Mouse (Mus musculus): ENCODE measurements at regions not wholly inside any gene's neighbourhood (a gene's known extent, or its start where the extent isn't known, plus 50 kb on each side); places are given as distances from the start of the nearest gene placed in this dataset.

GRCm38 (mm10) chr5:133569096-133569495, 530.4 kb upstream of the Castor2 start:
- Histone ChIP-seq H3K4me3 (no peak overlapping the region), H3K9me3 (no peaks in the 10 kb centered on the region), H3K27me3 (no peaks in the 10 kb centered on the region), H3K4me2 (no peak overlapping the region), H3K36me3 (no peaks in the 10 kb centered on the region), H3K4me1 (replicated peaks) (peaks cover 16% of the 10 kb centered on the region), H3K27ac (no peak overlapping the region), H3K9ac (no peak overlapping the region)
- WGBS, result 93% methylated on average over 2 of the region's 2 CpGs
- ATAC-seq (ENCODE audit: low FRiP score), result no peak

GRCm38 (mm10) chr5:133566506-133566905, 533.0 kb upstream of the Castor2 start:
- 79% methylated on average over 4 of the region's 4 CpGs for WGBS

GRCm38 (mm10) chr5:133550657-133551056, 548.9 kb upstream of the Castor2 start:
- 90% methylated on average over 7 of the region's 7 CpGs for WGBS
- H3K4me2 ChIP-seq, result no peak overlapping the region
- no peak overlapping the region for H3K9ac ChIP-seq
- ATAC-seq (ENCODE audit: low FRiP score), result no peak
- H3K4me3 ChIP-seq, result no peak overlapping the region
- H3K36me3 ChIP-seq, result no peaks in the 10 kb centered on the region
- no peaks in the 10 kb centered on the region for H3K27me3 ChIP-seq
- H3K4me1 ChIP-seq (replicated peaks), result no peaks in the 10 kb centered on the region
- H3K27ac ChIP-seq, result no peak overlapping the region
- H3K9me3 ChIP-seq, result no peaks in the 10 kb centered on the region

More at GRCm38 (mm10) chr5:133566506-133566905, 533.0 kb upstream of the Castor2 start:
- H3K4me3 ChIP-seq, result no peak overlapping the region
- no peak overlapping the region for H3K27ac ChIP-seq
- ATAC-seq (ENCODE audit: low FRiP score), result no peak
- H3K9ac ChIP-seq, result no peak overlapping the region
- H3K9me3 ChIP-seq, result no peaks in the 10 kb centered on the region
- H3K27me3 ChIP-seq, result no peaks in the 10 kb centered on the region
- H3K4me2 ChIP-seq, result no peak overlapping the region
- H3K36me3 ChIP-seq, result no peaks in the 10 kb centered on the region
- H3K4me1 ChIP-seq (replicated peaks), result peaks cover 16% of the 10 kb centered on the region

GRCm38 (mm10) chr5:133542217-133542616, 557.3 kb upstream of the Castor2 start:
- H3K4me2 ChIP-seq, result no peak overlapping the region
- peaks cover 9% of the 10 kb centered on the region; the same call in 1 of the 2 replicates for H3K9me3 ChIP-seq
- no peak overlapping the region for H3K4me3 ChIP-seq
- H3K36me3 ChIP-seq, result no peaks in the 10 kb centered on the region
- no peak overlapping the region for H3K9ac ChIP-seq
- ATAC-seq (ENCODE audit: low FRiP score), result no peak
- no peaks in the 10 kb centered on the region for H3K27me3 ChIP-seq
- no peak overlapping the region for H3K27ac ChIP-seq
- no peaks in the 10 kb centered on the region for H3K4me1 ChIP-seq (replicated peaks)

- Histone ChIP-seq H3K36me3 (no peaks in the 10 kb centered on the region), H3K4me3 (no peak overlapping the region), H3K4me2 (no peak overlapping the region), H3K9me3 (no peaks in the 10 kb centered on the region), H3K4me1 (replicated peaks) (no peaks in the 10 kb centered on the region), H3K9ac (no peak overlapping the region), H3K27ac (no peak overlapping the region), H3K27me3 (no peaks in the 10 kb centered on the region)
- no peak for ATAC-seq (ENCODE audit: low FRiP score)
These were observed 566.8 kb upstream of the Castor2 start for GRCm38 (mm10) chr5:133532678-133533077.

- H3K4me2 ChIP-seq, result no peak overlapping the region
- ATAC-seq (ENCODE audit: low FRiP score), result no peak
- H3K4me3 ChIP-seq, result no peak overlapping the region
- H3K4me1 ChIP-seq (replicated peaks), result no peaks in the 10 kb centered on the region
- H3K9me3 ChIP-seq, result no peaks in the 10 kb centered on the region
- 53% methylated on average over 2 of the region's 2 CpGs for WGBS
- no peaks in the 10 kb centered on the region for H3K36me3 ChIP-seq
- no peak overlapping the region for H3K9ac ChIP-seq
- no peaks in the 10 kb centered on the region for H3K27me3 ChIP-seq
- H3K27ac ChIP-seq, result no peak overlapping the region
These were observed 593.9 kb upstream of the Castor2 start for GRCm38 (mm10) chr5:133505661-133506060.

- ATAC-seq (ENCODE audit: low FRiP score), result no peak
- no peak overlapping the region for H3K27ac ChIP-seq
- no peak overlapping the region for H3K4me3 ChIP-seq
- H3K27me3 ChIP-seq, result no peaks in the 10 kb centered on the region
- H3K9ac ChIP-seq, result no peak overlapping the region
- no peak overlapping the region for H3K4me2 ChIP-seq
- peaks cover 10% of the 10 kb centered on the region; the same call in 1 of the 2 replicates for H3K4me1 ChIP-seq (replicated peaks)
- no peaks in the 10 kb centered on the region for H3K36me3 ChIP-seq
- H3K9me3 ChIP-seq, result no peaks in the 10 kb centered on the region
- WGBS, result 43% methylated on average over 5 of the region's 5 CpGs
These were observed 611.7 kb upstream of the Castor2 start for GRCm38 (mm10) chr5:133487806-133488290.

- no peak overlapping the region for H3K9ac ChIP-seq
- no peaks in the 10 kb centered on the region for H3K36me3 ChIP-seq
- peaks cover 6% of the 10 kb centered on the region; the same call in 1 of the 2 replicates for H3K4me1 ChIP-seq (replicated peaks)
- no peak for ATAC-seq (ENCODE audit: low FRiP score)
- no peaks in the 10 kb centered on the region for H3K27me3 ChIP-seq
- H3K4me3 ChIP-seq, result no peak overlapping the region
- H3K9me3 ChIP-seq, result no peaks in the 10 kb centered on the region
- WGBS, result 42% methylated on average over 14 of the region's 14 CpGs
- H3K4me2 ChIP-seq, result no peak overlapping the region
- no peak overlapping the region for H3K27ac ChIP-seq
These were observed 617.0 kb upstream of the Castor2 start for GRCm38 (mm10) chr5:133482291-133483086.

- WGBS, result 80% methylated on average over 6 of the region's 6 CpGs
- H3K4me1 ChIP-seq (replicated peaks), result peaks cover 6% of the 10 kb centered on the region; the same call in 1 of the 2 replicates
These were observed 620.3 kb upstream of the Castor2 start for GRCm38 (mm10) chr5:133479205-133479604.

GRCm38 (mm10) chr5:133453349-133454049, 646.0 kb upstream of the Castor2 start:
- no peak overlapping the region for H3K9ac ChIP-seq
- no peaks in the 10 kb centered on the region for H3K27me3 ChIP-seq
- ATAC-seq (ENCODE audit: low FRiP score), result peak; percentile 86
- H3K4me3 ChIP-seq, result no peak overlapping the region
- H3K27ac ChIP-seq, result peak overlapping the region; percentile 53
- H3K9me3 ChIP-seq, result no peaks in the 10 kb centered on the region
- H3K36me3 ChIP-seq, result no peaks in the 10 kb centered on the region
- no peak overlapping the region for H3K4me2 ChIP-seq
- peaks cover 13% of the 10 kb centered on the region; the same call in 1 of the 2 replicates for H3K4me1 ChIP-seq (replicated peaks)
- 42% methylated on average over 7 of the region's 7 CpGs for WGBS

More at GRCm38 (mm10) chr5:133479205-133479604, 620.3 kb upstream of the Castor2 start:
- Histone ChIP-seq H3K27me3 (no peaks in the 10 kb centered on the region), H3K9ac (no peak overlapping the region), H3K27ac (no peak overlapping the region), H3K9me3 (no peaks in the 10 kb centered on the region), H3K4me2 (no peak overlapping the region), H3K4me3 (no peak overlapping the region), H3K36me3 (no peaks in the 10 kb centered on the region)
- ATAC-seq (ENCODE audit: low FRiP score), result no peak

- Histone ChIP-seq H3K4me3 (no peak overlapping the region), H3K27me3 (no peaks in the 10 kb centered on the region), H3K9ac (no peak overlapping the region), H3K27ac (no peak overlapping the region), H3K4me1 (replicated peaks) (peaks cover 13% of the 10 kb centered on the region; the same call in 1 of the 2 replicates), H3K36me3 (no peaks in the 10 kb centered on the region), H3K9me3 (no peaks in the 10 kb centered on the region), H3K4me2 (no peak overlapping the region)
- ATAC-seq (ENCODE audit: low FRiP score), result no peak
- 47% methylated on average over 2 of the region's 3 CpGs for WGBS
These were observed 649.6 kb upstream of the Castor2 start for GRCm38 (mm10) chr5:133449926-133450325.

GRCm38 (mm10) chr5:133400826-133401225, 698.7 kb upstream of the Castor2 start:
- Histone ChIP-seq H3K27ac (no peak overlapping the region), H3K9ac (no peak overlapping the region), H3K9me3 (no peaks in the 10 kb centered on the region), H3K4me2 (no peak overlapping the region), H3K36me3 (no peaks in the 10 kb centered on the region), H3K4me1 (replicated peaks) (no peaks in the 10 kb centered on the region), H3K4me3 (no peak overlapping the region), H3K27me3 (no peaks in the 10 kb centered on the region)
- ATAC-seq (ENCODE audit: low FRiP score), result no peak
- 64% methylated on average over 1 of the region's 1 CpGs for WGBS

All from hindbrain, embryonic 13.5 days (tissue).